ENCODE assay signal across 8 mouse cellular contexts in genomic region chr13:101691669-101692068, GRCm38 (mm10).
DNase-seq lines count a peak whose midpoint lies in the region; ATAC-seq and TF ChIP-seq lines count a peak whose summit lies in the region.

No protein-coding gene starts in this region.

- H3K36me3 ChIP-seq in lung, embryonic 16.5 days (ENCODE audit: control insufficient read depth, insufficient read depth, low read length), result peaks cover 16% of the 10 kb centered on the region
- H3K36me3 ChIP-seq in limb, embryonic 14.5 days (ENCODE audit: control insufficient read depth, insufficient read depth, low read length), result peaks cover 26% of the 10 kb centered on the region
- peaks cover 21% of the 10 kb centered on the region for H3K36me3 ChIP-seq in stomach, embryonic 16.5 days (ENCODE audit: control insufficient read depth, insufficient read depth, low read length)

- H3K27me3 ChIP-seq in lung, embryonic 16.5 days (ENCODE audit: control insufficient read depth, insufficient read depth, low read depth, low read length), result no peaks in the 10 kb centered on the region
- H3K27me3 ChIP-seq in limb, embryonic 14.5 days (ENCODE audit: control insufficient read depth, insufficient read depth, low read length), result no peaks in the 10 kb centered on the region
- H3K27me3 ChIP-seq in stomach, embryonic 16.5 days (ENCODE audit: control insufficient read depth, insufficient read depth, low read length), result no peaks in the 10 kb centered on the region

- H3K4me1 ChIP-seq in lung, embryonic 16.5 days (replicated peaks; ENCODE audit: control insufficient read depth, insufficient read depth, low read length), result peaks cover 27% of the 10 kb centered on the region
- peaks cover 36% of the 10 kb centered on the region for H3K4me1 ChIP-seq in limb, embryonic 14.5 days (ENCODE audit: control insufficient read depth, insufficient read depth, low read length)
- peaks cover 26% of the 10 kb centered on the region for H3K4me1 ChIP-seq in stomach, embryonic 16.5 days (ENCODE audit: control insufficient read depth, insufficient read depth, low read length)

- no peak for ATAC-seq in cerebellum, adult (ENCODE audit: insufficient number of reproducible peaks, low FRiP score, low TSS enrichment)
- no peak for ATAC-seq in lung, embryonic 16.5 days (ENCODE audit: low read depth)
- no peak for ATAC-seq in limb, embryonic 14.5 days (ENCODE audit: low FRiP score, low read depth)
- ATAC-seq in stomach, embryonic 16.5 days (ENCODE audit: insufficient read depth, low FRiP score), result no peak

- no peak overlapping the region for H3K9ac ChIP-seq in lung, embryonic 16.5 days (ENCODE audit: low read length)
- H3K9ac ChIP-seq in limb, embryonic 14.5 days (ENCODE audit: low read depth, low read length, severe bottlenecking), result peak overlapping the region; percentile 45
- peak overlapping the region; percentile 70 for H3K9ac ChIP-seq in stomach, embryonic 16.5 days (ENCODE audit: low read length)

- 65% methylated on average over 6 of the region's 6 CpGs for WGBS in lung, embryonic 16.5 days
- 53% methylated on average over 6 of the region's 6 CpGs for WGBS in limb, embryonic 14.5 days
- WGBS in stomach, embryonic 16.5 days, result 62% methylated on average over 6 of the region's 6 CpGs

- no peak for TF ChIP-seq POLR2A in limb, embryonic 14.5 days (IDR thresholded peaks at IDR 0.05; ENCODE audit: borderline replicate concordance, extremely low read depth, insufficient read depth, insufficient read length)

- H3K9me3 ChIP-seq in lung, embryonic 16.5 days (ENCODE audit: control insufficient read depth, low read length), result no peaks in the 10 kb centered on the region
- H3K9me3 ChIP-seq in limb, embryonic 14.5 days (ENCODE audit: control insufficient read depth, low read length), result no peaks in the 10 kb centered on the region
- no peaks in the 10 kb centered on the region for H3K9me3 ChIP-seq in stomach, embryonic 16.5 days (replicated peaks; ENCODE audit: control insufficient read depth, low read length)

- peak; percentile 32 for DNase-seq in cerebellum, adult 11 months
- DNase-seq in lung, adult 18-20 months, result no peak
- no peak for DNase-seq in limb, embryonic 14.5 days (ENCODE audit: low spot score)
- DNase-seq in adrenal gland, adult 18-20 months (ENCODE audit: low spot score in 2 of 2), result no peak
- no peak for DNase-seq in MN1 (ENCODE audit: low spot score)

- H3K4me3 ChIP-seq in lung, embryonic 16.5 days (ENCODE audit: low read length), result no peak overlapping the region; the same call in 1 of the 2 replicates
- peak overlapping the region; percentile 57 for H3K4me3 ChIP-seq in limb, embryonic 14.5 days (replicated peaks; ENCODE audit: low read length)
- H3K4me3 ChIP-seq in stomach, embryonic 16.5 days (replicated peaks; ENCODE audit: low read length), result peak overlapping the region; percentile 55

- peak overlapping the region; percentile 12; the same call in 1 of the 2 replicates for H3K4me2 ChIP-seq in lung, embryonic 16.5 days (ENCODE audit: low read depth, low read length)
- H3K4me2 ChIP-seq in limb, embryonic 14.5 days (replicated peaks; ENCODE audit: low read depth, low read length, severe bottlenecking), result peak overlapping the region; percentile 80
- H3K4me2 ChIP-seq in stomach, embryonic 16.5 days (ENCODE audit: low read depth, low read length), result peak overlapping the region; percentile 72

- H3K27ac ChIP-seq in lung, embryonic 16.5 days (ENCODE audit: low read length), result no peak overlapping the region; the same call in 1 of the 2 replicates
- H3K27ac ChIP-seq in limb, embryonic 14.5 days (replicated peaks; ENCODE audit: low read depth, low read length), result 0 out of 2 replicates have a peak overlapping the region, but pooled peaks have one; percentile 5
- H3K27ac ChIP-seq in stomach, embryonic 16.5 days (ENCODE audit: low read length), result peak overlapping the region; percentile 85

Comparison
In these comparisons a context has a peak if more than half of its experiments do, and no peak if none do; other contexts are left out.
1. H3K4me2 ChIP-seq: peak in every context shown above with its lines; median percentile 80 in limb, embryonic 14.5 days; 72 in stomach, embryonic 16.5 days; 12 in lung, embryonic 16.5 days.